Mouse (Mus musculus) liver, embryonic 14.5 days (tissue): ENCODE results near the gene Mynn.

Experiments used
- CTCF ChIP-seq: IDR thresholded peaks from 2 replicates; pipeline ENCODE4 v1.5.1; 2016; ENCODE audit warnings: antibody characterized with exemption, low read depth, control low read depth
- EP300 ChIP-seq: IDR thresholded peaks from 2 replicates; pipeline ENCODE4 v1.6.1; 2016; ENCODE audit warnings: antibody characterized with exemption, low read depth

DNA sequence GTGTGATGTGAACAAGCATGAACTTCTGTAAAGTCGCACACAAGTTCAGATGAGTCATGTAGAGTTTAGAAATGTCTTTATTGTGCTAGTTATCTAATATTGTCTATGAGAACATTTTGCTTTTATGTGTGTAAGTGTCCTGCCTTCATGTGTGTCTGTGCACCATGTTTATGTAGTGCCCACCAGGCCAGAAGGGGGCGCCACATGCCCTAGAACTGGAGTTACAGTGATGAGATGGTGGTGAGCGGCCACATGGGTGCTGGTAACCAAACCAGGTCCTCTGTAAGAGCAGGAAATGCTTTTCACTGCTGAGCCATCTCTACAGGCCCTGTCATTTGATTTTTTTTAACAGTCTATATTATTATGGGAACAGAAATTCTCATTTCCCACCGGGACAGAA lies 33.8 kb downstream of the Mynn start:
- TF ChIP-seq CTCF (peak; percentile 56), EP300 (no peak)
